Mouse (Mus musculus) c-Kit-negative CD71-positive TER-119-positive erythroid progenitor cells, embryonic 14.5 days (primary cell): Measurements from ENCODE around the gene Olfr352.

ENCODE experiments used
- DNase-seq: peaks from one replicate; pipeline ENCODE4 v3.0.0-alpha.2; 2013; ENCODE audit warnings: low read depth, low spot score

The Olfr352 gene

GRCm38 (mm10) chr2:36868160-36868559 is at the start of gene Olfr352:
Gene Olfr352, plus strand, starts transcription at chr2:36868460.
- no peak for DNase-seq

- DNase-seq: no peak
These were observed 22.2 kb upstream of the Olfr352 start, which contains the start of gene Olfr350 for GRCm38 (mm10) chr2:36846010-36846409. Gene Olfr350, plus strand, starts transcription at chr2:36846310.

- no peak for DNase-seq
These were observed 5.7 kb upstream of the Olfr352 start, which contains the start of gene Olfr351 for GRCm38 (mm10) chr2:36862560-36862959. Gene Olfr351, minus strand, starts transcription at chr2:36862660.

- no peak for DNase-seq
These were observed 24.6 kb downstream of the Olfr352 start, which contains the start of gene Olfr353 for GRCm38 (mm10) chr2:36892836-36893235. Gene Olfr353, minus strand, starts transcription at chr2:36892936.

GRCm38 (mm10) chr2:36897114-36897513 is 28.9 kb downstream of the Olfr352 start:
- DNase-seq: no peak

- DNase-seq: no peak
These were observed 37.1 kb downstream of the Olfr352 start, which contains the start of gene Olfr354 for GRCm38 (mm10) chr2:36905380-36905779. Gene Olfr354, plus strand, starts transcription at chr2:36905680.
